Mouse (Mus musculus): ENCODE data around the gene Gm42878. TPM values are rescaled to one million over a fixed set of nuclear protein-coding genes. Genes with fewer than 3 reads are reported as not detected.

The Gm42878 gene
- polyA plus RNA-seq, 1 experiment from 2014 or later: not detected

DNA sequence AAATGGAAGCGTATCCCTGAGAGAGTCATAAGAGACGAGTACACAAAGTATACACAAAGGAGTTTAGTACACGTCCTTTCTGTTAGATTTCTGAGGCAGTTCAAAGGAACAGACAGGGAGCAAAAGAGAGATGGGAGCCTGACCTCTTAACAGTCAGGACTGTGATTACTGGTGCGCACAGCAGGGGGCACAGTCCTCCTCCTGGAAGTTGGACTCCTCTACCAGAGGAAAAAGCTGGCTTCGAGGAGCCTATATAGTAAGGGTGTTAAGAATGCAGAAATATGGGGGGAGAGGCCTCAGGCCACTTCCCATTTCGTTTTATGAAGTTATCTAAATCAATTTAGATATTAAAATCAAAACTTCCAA, 1.2 kb upstream of the Gm42878 start:
- 22% methylated on average over 6 of the region's 6 CpGs for WGBS
- peak overlapping the region; percentile 87 for H3K27ac ChIP-seq
- no peaks in the 10 kb centered on the region for H3K9me3 ChIP-seq
- ATAC-seq (ENCODE audit: borderline replicate concordance, extremely low read depth, low FRiP score, low TSS enrichment): 0 out of 2 replicates have a peak, but pooled peaks have one; percentile 46
- H3K36me3 ChIP-seq: no peaks in the 10 kb centered on the region
- H3K4me2 ChIP-seq: peak overlapping the region; percentile 79
- H3K27me3 ChIP-seq: no peaks in the 10 kb centered on the region
- peak overlapping the region; percentile 98 for H3K9ac ChIP-seq
- H3K4me1 ChIP-seq: peaks cover 19% of the 10 kb centered on the region
- peak overlapping the region; percentile 96 for H3K4me3 ChIP-seq

DNA sequence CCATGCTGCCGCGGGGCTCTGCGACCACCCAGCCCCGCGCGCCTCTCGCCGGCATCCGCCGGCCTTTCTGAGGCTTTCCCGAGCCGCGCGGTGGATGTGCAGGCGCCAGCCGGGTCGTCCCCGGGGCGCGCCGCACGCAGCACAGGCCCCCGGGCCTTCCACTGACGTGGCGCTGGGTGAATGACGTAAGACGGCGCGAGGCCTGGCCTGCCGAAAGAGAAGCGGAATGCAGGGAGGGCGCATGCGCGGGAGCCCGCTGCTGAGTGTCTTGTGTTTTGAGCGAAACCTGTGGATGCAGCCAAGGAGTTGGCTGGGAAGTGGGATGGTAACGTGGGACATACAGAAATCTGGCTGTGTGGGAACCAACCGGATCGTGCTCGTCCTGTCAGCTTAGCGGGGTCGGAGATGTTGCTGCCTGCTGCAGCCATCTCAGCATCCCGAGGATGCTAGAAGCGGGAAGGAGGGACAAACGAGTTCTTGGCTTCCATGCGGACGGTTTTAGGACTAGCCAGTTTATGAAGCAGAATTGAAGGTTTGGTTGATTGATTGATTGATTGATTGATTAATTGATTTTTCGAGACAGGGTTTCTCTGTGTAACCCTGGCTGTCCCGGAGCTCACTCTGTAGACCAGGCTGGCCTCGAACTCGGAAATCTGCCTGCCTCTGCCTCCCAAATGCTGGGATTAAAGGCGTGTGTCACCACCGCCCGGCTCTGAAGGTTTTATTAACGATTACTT, 679 bp upstream of the Gm42878 start, which contains the start of gene Mapkapk5:
Gene Mapkapk5 (minus strand): TSS at position 113 of the 737 bp plus-strand sequence.
- H3K4me1 ChIP-seq: peaks cover 19% of the 10 kb centered on the region
- ATAC-seq (ENCODE audit: borderline replicate concordance, extremely low read depth, low FRiP score, low TSS enrichment): peak; percentile 93
- no peaks in the 10 kb centered on the region for H3K36me3 ChIP-seq
- H3K9me3 ChIP-seq: no peaks in the 10 kb centered on the region
- peak within 1 kb of the TSS; percentile 87 for H3K27ac ChIP-seq
- peak within 1 kb of the TSS; percentile 96 for H3K4me3 ChIP-seq
- peak within 1 kb of the TSS; percentile 79 for H3K4me2 ChIP-seq
- 2% methylated on average over 41 of the region's 55 CpGs for WGBS
- H3K9ac ChIP-seq: peak within 1 kb of the TSS; percentile 98
- H3K27me3 ChIP-seq: no peaks in the 10 kb centered on the region

DNA sequence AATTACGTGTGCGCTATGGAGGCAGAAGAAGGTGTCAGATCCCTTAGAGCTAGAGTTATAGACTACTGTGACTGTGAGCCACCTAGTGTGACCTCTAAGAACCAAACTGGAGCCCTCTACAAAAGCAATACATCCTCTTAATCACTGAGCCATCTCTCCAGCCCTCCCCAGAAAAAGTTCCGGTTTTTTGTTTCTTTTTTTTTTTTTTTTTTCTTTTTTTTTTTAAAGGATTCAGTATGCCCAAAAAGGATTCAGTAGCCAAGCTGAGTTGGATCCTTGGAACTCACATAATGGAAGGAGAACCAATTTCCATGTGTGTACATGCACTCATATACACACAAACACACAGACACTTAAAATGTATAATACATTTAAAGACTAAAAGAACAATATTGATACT, 1.9 kb downstream of the Gm42878 start:
- H3K9me3 ChIP-seq: no peaks in the 10 kb centered on the region
- no peaks in the 10 kb centered on the region for H3K27me3 ChIP-seq
- no peak overlapping the region for H3K27ac ChIP-seq
- peaks cover 19% of the 10 kb centered on the region for H3K4me1 ChIP-seq
- no peaks in the 10 kb centered on the region for H3K36me3 ChIP-seq
- H3K4me2 ChIP-seq: peak overlapping the region; percentile 79; the same call in 1 of the 2 replicates
- H3K9ac ChIP-seq: no peak overlapping the region
- 78% methylated on average over 3 of the region's 3 CpGs for WGBS
- no peak overlapping the region for H3K4me3 ChIP-seq
- no peak for ATAC-seq (ENCODE audit: borderline replicate concordance, extremely low read depth, low FRiP score, low TSS enrichment)

DNA sequence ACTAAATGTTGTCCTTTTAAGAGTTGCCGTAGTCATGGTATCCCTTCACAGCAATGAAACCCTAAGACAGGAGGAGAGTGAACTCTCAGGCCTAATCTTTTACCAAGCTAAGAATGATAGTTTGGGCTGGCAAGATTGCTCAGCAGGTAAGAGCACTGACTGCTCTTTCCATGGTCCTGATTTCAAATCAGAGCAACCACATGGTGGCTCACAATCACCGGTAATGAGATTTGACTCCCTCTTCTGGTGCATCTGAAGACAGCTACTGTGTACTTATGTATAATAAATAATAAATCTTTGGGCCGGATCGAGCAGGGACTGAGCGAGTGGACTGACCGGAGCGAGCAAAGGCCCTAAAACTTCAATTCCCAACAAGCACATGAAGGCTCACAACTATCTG, 4.0 kb downstream of the Gm42878 start:
- Histone ChIP-seq H3K27ac (no peak overlapping the region), H3K4me3 (no peak overlapping the region), H3K4me2 (no peak overlapping the region), H3K4me1 (peaks cover 13% of the 10 kb centered on the region), H3K9ac (no peak overlapping the region), H3K9me3 (no peaks in the 10 kb centered on the region), H3K36me3 (peaks cover 15% of the 10 kb centered on the region), H3K27me3 (no peaks in the 10 kb centered on the region)
- WGBS: 79% methylated on average over 7 of the region's 7 CpGs
- ATAC-seq (ENCODE audit: borderline replicate concordance, extremely low read depth, low FRiP score, low TSS enrichment): no peak

GRCm38 (mm10) chr5:121540066-121540465, 5.2 kb downstream of the Gm42878 start:
- H3K9ac ChIP-seq: no peak overlapping the region
- no peak overlapping the region for H3K4me3 ChIP-seq
- no peak overlapping the region for H3K27ac ChIP-seq
- WGBS: 91% methylated on average over 5 of the region's 5 CpGs
- no peaks in the 10 kb centered on the region for H3K9me3 ChIP-seq
- H3K27me3 ChIP-seq: no peaks in the 10 kb centered on the region
- H3K4me2 ChIP-seq: no peak overlapping the region
- H3K4me1 ChIP-seq: peaks cover 12% of the 10 kb centered on the region
- no peak for ATAC-seq (ENCODE audit: borderline replicate concordance, extremely low read depth, low FRiP score, low TSS enrichment)
- H3K36me3 ChIP-seq: peaks cover 26% of the 10 kb centered on the region

DNA sequence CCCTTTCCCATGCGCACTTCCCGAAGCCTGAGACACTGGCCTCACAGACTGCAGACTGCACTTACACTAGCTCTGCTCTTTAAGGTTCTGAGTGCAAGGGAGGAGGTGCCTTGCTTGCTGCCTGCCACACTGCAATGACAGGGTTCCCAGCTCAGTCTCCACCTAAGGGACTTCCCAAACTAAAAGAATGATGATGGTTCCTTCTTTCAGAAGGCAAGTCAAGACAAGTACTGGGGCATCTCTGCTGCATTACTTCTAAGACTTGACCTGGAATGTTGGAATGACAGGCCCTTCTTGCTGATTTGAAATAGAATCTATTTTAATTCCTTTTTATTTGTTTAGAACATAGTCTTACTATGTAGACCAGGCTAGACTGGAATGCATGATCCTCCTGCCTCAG, 7.7 kb downstream of the Gm42878 start:
- Histone ChIP-seq H3K27me3 (no peaks in the 10 kb centered on the region), H3K4me3 (no peak overlapping the region), H3K27ac (no peak overlapping the region), H3K4me2 (no peak overlapping the region), H3K9ac (no peak overlapping the region), H3K36me3 (peaks cover 48% of the 10 kb centered on the region), H3K4me1 (no peaks in the 10 kb centered on the region), H3K9me3 (no peaks in the 10 kb centered on the region)
- 84% methylated on average over 2 of the region's 2 CpGs for WGBS
- no peak for ATAC-seq (ENCODE audit: borderline replicate concordance, extremely low read depth, low FRiP score, low TSS enrichment)

GRCm38 (mm10) chr5:121536921-121537555, 8.2 kb downstream of the Gm42878 start:
- H3K27ac ChIP-seq: no peak overlapping the region
- H3K4me1 ChIP-seq: no peaks in the 10 kb centered on the region

GRCm38 (mm10) chr5:121535116-121535515, 10.2 kb downstream of the Gm42878 start:
- H3K27me3 ChIP-seq: no peaks in the 10 kb centered on the region
- H3K27ac ChIP-seq: no peak overlapping the region
- WGBS: 87% methylated on average over 3 of the region's 3 CpGs
- peaks cover 69% of the 10 kb centered on the region for H3K36me3 ChIP-seq
- no peak overlapping the region for H3K4me2 ChIP-seq
- no peak for ATAC-seq (ENCODE audit: borderline replicate concordance, extremely low read depth, low FRiP score, low TSS enrichment)
- H3K9me3 ChIP-seq: no peaks in the 10 kb centered on the region
- H3K9ac ChIP-seq: no peak overlapping the region
- no peak overlapping the region for H3K4me3 ChIP-seq
- no peaks in the 10 kb centered on the region for H3K4me1 ChIP-seq

More at GRCm38 (mm10) chr5:121536921-121537555, 8.2 kb downstream of the Gm42878 start:
- Histone ChIP-seq H3K9me3 (no peaks in the 10 kb centered on the region), H3K27me3 (no peaks in the 10 kb centered on the region), H3K4me2 (no peak overlapping the region), H3K36me3 (peaks cover 53% of the 10 kb centered on the region), H3K4me3 (no peak overlapping the region), H3K9ac (no peak overlapping the region)
- WGBS: 69% methylated on average over 7 of the region's 7 CpGs
- no peak for ATAC-seq (ENCODE audit: borderline replicate concordance, extremely low read depth, low FRiP score, low TSS enrichment)

DNA sequence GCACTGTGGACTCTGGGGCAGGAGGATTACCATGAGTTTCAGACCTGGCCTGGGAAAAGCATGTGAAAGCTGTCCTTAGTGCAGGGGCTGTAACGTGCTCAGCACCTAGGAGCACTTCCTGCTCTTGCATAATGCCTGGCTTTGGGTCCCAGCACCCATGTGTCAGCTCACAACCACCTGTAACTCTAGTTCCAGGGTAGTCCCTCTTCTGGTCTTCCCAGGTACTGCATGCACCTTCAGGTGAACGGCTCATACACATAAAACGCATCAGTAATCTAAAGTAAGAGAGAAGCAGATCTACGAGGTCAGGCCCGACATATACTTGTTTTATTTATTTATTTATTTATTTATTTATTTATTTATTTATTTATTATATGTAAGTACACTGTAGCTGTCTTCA, 10.8 kb downstream of the Gm42878 start:
- H3K27me3 ChIP-seq: no peaks in the 10 kb centered on the region
- no peak overlapping the region for H3K27ac ChIP-seq
- no peak overlapping the region for H3K4me3 ChIP-seq
- no peaks in the 10 kb centered on the region for H3K4me1 ChIP-seq
- no peaks in the 10 kb centered on the region for H3K9me3 ChIP-seq
- WGBS: 93% methylated on average over 5 of the region's 5 CpGs
- H3K9ac ChIP-seq: no peak overlapping the region
- ATAC-seq (ENCODE audit: borderline replicate concordance, extremely low read depth, low FRiP score, low TSS enrichment): no peak
- no peak overlapping the region for H3K4me2 ChIP-seq
- H3K36me3 ChIP-seq: peaks cover 75% of the 10 kb centered on the region

- ATAC-seq (ENCODE audit: borderline replicate concordance, extremely low read depth, low FRiP score, low TSS enrichment): peak; percentile 67; the same call in 1 of the 2 replicates
These were observed 18.3 kb downstream of the Gm42878 start for GRCm38 (mm10) chr5:121526961-121527360.

GRCm38 (mm10) chr5:121526526-121526925, 18.8 kb downstream of the Gm42878 start:
- Histone ChIP-seq H3K4me1 (0 out of 2 replicates have a peak, but pooled peaks cover 6% of the 10 kb centered on the region), H3K27ac (no peak overlapping the region), H3K4me3 (no peak overlapping the region), H3K9me3 (no peaks in the 10 kb centered on the region), H3K4me2 (no peak overlapping the region), H3K27me3 (no peaks in the 10 kb centered on the region), H3K9ac (no peak overlapping the region), H3K36me3 (peaks cover 75% of the 10 kb centered on the region)
- ATAC-seq (ENCODE audit: borderline replicate concordance, extremely low read depth, low FRiP score, low TSS enrichment): no peak
- whole genome bisulfite sequencing: 68% methylated on average over 7 of the region's 7 CpGs

More at GRCm38 (mm10) chr5:121526961-121527360, 18.3 kb downstream of the Gm42878 start:
- H3K4me3 ChIP-seq: no peak overlapping the region
- peaks cover 76% of the 10 kb centered on the region for H3K36me3 ChIP-seq
- no peaks in the 10 kb centered on the region for H3K9me3 ChIP-seq
- 47% methylated on average over 8 of the region's 8 CpGs for WGBS
- H3K27ac ChIP-seq: no peak overlapping the region
- H3K27me3 ChIP-seq: no peaks in the 10 kb centered on the region
- H3K4me1 ChIP-seq: 0 out of 2 replicates have a peak, but pooled peaks cover 6% of the 10 kb centered on the region
- H3K9ac ChIP-seq: no peak overlapping the region
- no peak overlapping the region for H3K4me2 ChIP-seq
